Mouse (Mus musculus) heart, adult 9 months (tissue): Measurements from ENCODE around the gene Ank.
A peak's percentile ranks its signal among the peaks of the same experiment; 100 is the strongest.

ENCODE experiments used
- DNase-seq, 2 experiments: peaks; one replicate each; pipeline ENCODE4 v3.0.0; 2022; ENCODE audit warnings: low spot score in 2 of 2

Ank gene

DNA sequence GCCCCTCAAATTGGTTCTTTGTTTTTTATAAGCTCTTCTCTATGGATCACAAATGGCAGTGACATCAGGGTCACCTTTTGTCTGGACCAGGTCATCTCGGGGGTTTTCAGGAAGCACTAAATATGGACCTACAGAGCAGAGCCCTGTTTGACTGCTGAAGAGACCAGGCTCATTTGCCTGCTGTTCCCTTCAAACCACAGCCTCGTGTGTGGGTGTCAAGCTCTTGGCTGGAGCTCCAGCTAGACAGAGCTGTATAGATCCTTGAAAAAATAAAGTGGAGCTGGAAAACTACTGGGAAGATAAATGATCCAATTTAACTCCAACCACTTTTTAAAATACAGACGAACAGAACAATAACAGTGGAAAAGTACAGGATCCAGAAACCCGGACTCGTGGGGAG is 70.3 kb downstream of the Ank start:
- DNase-seq = no peak

DNA sequence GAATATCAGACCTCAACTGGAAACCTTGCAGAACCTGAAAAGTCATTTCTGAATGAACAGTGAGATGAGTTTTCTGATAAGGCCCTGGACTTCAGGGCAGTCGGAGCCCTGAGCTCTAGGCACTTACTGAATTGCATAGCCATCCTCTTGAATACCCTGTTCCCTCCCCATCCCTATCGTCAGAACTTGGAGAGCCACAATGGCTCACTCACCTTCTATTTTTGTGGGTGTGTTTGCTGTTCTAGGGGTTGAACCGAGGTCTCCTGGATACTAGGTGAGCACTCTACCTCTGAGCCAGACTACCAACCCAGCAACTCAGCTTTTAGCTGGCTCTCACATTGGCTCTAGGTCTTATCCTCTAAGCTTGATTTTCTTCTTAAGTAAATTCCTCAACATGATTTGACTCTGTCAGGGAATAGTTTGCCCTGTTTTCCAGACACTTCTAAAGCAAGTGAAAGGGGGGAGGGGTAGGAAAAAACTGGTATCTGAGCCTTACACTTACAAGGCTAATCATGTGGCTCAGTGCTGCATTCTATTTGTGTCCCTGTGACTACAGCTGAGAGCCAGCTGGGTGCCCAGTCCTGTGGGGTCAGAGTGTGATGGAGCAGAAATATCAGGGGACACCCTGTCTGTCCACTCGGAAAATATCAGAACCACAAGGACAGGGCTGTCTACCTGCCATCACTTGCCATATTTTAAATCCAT is 71.2 kb downstream of the Ank start:
- DNase-seq = peak; percentile 70 to 78

DNA sequence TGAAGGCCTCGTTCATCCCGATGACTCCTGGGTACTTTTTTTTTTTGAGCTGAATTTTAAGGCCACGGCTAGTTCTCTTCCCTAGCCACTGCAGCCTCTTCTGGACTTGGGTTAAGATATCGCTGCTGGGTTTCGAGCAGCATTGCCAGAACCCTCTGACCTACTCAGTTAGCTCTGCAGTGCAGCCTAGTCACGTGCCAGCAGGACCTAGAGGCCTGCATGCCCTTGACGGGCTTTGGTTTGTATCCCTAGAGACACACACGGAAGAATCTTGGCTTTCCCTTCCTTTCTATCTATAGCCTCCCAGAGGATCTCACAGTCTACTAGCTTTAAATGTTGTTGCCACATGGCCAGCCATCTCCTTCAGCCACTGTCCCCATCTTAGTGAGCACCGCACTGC is 73.3 kb downstream of the Ank start:
- peak; percentile 81 for DNase-seq

DNA sequence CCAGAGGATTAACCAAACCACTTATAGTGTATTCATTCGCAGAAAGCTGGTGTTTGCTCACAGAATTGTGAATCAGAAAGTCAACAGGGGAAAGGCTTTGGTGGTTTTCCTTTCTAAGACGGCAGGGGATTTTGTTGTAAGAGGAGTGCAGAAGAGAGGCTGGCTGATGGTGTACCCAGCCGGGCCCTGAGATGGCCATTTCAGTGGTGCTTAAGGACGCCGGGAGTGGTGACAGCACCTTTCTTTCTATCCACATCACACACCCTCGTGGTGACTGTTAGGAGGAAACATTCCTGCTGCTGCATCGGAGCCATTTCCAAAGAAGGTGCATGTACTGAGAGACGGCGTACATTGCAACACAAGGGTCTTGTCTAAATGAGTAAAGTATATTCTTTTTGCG is 78.7 kb downstream of the Ank start:
- DNase-seq = no peak

DNA sequence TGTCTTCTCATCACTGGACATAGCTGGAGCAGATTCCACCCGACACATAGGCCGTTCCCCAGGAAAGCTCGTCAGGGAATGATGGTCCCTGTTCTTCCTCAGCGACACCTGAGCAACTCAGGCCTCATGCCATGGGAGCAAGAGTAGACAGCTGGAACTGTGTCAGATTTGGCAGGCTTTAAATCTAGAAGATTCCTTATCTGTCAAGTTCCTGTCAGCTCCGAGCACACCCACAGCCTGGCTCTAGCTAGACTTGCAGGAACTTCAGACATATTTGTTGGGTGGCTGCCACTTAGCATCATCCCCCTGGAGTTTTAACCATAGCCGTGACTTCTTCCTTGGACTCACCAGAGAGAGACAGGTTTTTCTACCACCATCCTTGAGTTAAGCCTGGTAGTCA is 81.6 kb downstream of the Ank start:
- peak in 1 of 2 experiments; percentile 39 for DNase-seq

DNA sequence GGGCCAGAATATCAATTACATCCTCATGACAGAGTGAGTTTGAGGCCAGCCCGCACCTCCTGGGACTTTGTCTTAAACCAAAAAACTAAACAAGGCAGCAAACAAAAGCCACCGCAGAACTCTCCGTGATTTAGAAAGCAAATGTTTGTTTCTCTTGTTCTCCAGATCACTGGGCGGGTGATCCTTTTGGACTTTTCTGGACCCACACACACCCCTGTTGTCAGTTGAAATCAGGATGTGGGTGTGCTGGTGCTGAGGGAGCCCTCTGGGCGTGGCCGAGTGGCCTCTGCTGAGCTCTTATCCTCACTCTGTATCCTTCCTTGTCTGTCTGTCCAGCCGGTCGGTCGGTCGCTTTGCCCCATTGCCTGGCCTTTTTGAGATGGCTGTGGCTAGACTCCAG is 82.6 kb downstream of the Ank start:
- DNase-seq = no peak

DNA sequence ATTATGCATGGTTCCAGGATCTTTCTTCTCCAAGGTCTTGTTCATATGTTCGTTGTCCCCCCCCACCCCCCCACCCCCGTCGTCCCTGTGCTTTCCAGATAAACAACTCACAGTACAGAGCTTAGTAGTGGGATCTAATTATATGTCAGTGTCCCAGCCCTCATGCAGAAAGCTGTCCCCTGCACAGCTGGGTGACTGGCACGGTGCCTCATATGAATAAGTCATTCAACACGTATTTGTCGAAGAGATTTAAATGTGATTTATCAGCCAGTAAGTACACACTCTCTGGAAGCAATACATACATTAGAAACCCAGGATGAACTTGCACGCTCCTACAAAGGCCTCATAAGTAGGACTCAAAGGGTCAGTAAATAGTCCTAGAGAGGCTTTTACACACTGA is 83.4 kb downstream of the Ank start:
- DNase-seq = no peak

DNA sequence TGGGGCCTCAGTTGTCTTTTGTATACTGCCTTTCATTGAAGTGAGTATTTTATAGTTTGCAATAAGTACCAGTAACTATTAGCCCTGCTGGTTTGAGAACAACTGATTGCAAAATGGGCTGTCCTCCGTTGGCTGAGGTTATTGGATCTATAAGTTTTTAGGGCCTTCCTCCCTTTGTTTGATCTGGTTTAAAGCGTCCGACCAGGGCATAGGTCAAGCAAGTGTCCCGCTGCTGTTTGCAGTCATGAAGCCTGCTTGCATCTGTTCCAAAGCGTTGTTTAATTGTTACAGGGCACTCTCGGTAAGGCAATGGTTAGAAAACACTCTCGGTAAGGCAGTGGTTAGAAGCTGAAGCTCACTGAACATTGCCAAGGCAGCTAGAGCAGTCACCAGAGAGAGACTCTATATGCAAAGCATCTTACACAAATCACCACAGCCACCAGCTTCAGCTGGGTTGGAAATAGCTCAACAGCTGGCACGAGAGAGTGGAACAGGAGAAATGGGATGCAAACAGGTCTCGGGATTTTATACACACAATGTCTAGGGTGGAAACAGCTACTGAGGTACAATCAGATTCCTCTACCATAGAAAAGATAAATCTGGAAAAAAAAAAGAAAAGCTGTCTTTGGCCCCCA is 84.0 kb downstream of the Ank start:
- DNase-seq = no peak

DNA sequence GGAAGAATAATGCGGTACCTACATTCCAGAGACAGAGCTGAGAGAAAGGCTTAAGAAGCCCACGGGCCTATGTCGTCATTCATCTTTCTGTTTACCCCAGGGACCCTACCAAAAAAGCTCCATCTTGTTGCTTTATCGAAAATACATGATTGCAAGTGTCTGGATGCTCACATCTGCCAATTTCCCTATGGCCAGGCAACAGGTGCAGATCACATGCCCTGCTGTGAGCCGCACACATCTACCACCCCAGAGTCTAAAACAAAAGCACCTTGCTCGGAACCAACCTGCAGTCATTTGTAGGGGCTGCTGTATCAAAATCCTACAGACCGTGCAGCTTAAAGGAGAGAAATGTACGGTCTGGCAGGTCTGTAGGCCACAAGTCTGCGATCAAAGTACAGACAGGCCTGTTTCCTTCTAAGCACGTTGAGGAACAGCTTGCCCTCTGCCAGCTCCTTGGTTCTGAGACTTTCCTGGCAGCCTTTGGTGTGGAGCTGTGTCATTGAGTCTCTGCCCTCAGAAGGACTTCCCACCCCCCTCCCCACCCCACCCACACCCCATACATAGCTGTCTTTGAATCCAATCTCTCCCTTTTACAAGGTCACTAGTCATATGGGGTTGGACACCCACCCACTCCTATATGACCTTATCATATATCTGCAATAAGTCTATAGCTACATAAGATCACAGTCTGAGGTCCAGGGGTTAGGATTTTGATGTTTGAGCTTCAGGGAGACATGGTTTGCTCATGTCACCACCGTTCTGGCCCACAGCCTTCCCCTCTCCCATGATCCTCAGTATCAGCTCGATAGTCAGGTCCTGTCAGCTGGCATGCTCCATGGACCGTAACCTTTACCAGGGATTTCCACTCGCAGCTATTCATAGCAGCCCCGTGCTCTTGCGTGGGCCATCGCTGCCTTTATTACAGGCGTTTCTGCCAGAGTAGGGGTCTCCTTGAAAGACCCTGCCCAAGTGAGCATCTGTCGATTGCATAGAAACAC is 84.9 kb downstream of the Ank start:
- DNase-seq = peak; percentile 42 to 59

DNA sequence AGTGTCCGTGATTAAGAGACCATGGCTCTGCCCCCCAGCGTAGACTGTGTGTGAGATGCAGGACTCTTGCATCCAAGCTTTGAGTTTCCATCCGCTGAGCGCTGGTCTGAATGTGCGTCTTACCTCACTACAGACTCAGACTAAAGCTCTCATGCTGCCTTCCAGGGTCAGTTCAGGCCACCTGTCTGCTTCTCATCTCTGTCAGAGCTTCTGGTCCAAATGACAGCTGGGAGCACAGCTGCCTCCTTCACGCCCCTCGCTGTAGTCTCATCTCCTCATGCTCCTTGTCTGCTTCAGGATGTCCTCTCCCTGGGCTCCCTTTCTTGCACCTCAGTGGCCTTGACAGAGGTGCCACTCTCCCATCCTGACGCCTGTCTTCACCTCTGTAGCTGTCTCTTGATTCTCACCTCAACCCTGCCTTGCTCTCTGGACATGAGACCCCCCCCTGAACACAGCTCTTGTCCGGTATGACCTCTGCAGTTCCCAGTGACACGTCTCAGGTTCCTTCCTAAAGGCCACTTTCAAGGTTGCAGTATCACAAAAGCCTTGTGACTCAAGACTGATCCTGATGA is 85.7 kb downstream of the Ank start:
- DNase-seq = peak in 1 of 2 experiments; percentile 42

DNA sequence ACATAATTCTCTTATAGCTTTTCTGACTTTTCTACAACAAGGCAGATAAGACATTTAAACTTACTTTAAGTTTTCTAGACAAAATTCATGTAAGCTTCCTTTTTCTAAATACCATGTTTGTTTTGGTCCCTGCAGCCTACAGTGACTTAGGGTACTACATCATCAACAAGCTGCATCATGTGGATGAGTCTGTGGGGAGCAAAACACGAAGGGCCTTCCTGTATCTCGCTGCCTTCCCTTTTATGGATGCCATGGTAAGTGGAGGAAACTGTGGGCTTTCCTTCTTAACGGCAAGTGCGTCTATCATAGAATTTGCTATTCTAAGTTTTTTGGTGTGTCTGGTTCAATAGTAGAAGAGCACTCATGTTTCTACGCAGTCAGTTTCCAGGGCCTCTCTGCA is 87.1 kb downstream of the Ank start:
- DNase-seq = no peak

DNA sequence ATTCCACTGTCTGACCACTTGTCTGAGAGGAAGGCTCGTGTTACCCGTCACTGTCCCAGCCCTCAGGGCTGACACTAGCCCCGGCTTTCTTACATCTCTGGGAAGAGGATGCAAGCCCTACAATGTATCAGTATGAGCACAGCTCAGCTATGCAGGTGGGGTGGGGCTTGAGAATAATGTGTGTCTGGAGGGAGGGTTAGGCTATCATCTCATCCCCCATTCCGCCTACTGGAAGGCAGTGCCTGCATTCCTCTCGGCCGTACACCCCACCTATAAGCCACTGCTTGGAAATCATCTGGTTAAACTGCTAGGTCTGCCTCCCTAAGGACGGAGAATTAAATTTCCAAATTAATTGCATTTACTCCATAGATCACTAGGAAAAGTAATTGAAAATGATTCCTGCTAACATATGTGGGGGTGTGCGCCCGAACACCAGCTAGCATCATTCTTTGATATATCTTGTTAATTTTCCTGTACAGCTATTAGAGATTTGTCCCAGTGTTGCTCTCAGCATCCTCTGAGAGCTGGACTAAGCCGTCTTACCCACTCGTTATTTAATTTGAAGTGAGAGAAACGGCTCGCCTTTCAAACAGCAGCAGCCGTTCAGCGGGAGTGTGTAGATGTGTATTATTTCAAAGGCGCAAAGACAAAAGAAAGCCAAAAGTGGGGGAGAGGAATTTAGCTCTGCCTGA is 92.1 kb downstream of the Ank start:
- no peak for DNase-seq

DNA sequence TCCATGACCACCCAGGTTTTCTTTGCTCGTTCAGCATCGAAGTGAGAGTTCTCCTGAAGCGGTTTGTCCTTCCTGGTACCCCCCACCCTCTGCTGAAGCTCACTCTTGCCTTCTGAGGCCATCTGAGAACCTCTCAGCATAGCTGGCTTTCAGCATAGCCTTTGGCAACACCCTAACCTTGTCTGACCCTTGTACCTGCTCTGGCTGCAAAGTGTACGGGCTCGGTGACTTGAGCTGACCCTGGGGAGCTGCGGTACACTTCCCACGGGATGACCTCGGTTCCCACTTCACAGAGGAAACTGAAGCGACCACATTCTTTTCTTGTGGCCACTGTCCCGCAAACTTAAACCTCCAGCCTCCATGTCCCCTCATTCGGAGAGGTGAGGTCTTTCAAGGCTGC is 93.8 kb downstream of the Ank start:
- DNase-seq = no peak

DNA sequence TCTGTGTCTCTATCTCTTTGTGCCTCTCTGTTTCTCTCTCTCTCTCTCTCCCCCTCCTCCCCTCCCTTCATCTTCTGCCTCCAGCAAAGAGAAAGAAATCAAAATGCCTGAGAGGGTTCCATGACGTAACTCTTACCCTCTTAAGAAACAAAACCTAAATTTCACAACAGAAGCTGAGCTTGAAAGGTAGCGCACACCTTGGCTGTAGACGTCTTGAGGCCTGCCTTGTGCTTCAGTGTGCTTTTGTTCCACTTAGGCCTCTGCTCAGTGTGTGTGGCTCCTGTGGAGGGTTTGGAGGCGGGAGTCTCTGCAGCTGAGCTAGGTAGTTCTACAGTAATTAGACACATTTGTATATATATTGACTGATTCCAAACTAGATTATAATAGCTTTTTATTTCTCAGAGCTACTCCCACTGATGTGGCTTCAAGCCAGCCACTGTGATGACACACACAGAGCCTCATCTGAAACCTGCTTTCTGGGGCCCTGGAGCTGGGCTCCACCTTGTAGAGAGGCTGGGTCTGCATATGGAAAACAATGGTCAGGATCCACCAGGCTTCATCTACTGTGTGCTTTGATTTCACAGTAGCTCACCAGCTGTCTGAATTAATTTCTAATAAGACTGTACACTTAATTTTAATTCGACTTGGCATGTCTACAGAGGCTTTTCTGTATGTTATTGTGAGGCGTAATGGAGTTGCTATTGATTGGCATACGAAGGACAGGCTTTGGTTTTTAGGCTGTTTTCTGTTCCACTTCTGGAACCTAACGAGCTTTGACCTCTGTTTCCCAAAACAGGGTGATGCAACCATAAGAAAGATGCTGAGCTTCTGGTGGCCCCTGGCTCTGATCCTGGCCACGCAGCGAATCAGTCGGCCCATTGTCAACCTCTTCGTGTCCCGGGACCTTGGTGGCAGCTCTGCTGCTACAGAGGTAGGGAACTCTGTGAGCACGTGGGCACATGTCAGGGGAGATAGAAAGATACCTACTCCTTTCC is 97.9 kb downstream of the Ank start:
- no peak for DNase-seq

DNA sequence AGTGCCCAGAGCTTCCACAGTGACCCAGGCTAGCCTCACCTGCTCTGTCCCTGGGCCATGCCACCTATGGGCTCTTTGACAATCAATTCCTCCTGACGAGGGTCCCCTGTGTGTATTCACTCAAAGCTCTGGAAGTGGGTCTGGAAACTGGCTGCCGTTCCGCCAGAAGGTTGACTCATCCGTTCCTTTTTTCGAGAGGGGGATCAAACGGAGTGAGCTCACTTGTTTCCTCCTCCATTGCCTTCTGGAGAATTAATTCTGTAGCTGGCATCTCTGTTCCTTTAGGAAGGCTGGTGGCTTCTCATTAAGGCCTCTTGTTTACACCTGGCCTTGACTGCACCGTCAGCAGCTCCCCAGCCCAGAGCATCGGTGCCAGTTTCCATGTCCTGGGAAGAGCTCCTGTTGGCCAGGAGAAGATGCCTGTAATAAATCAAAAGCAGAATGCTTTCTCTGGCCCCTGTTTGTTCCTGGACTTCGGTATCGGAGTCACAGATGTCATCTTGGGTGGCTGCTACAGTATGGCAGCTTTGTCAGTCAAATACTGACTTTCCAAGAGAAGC is 99.2 kb downstream of the Ank start:
- DNase-seq = no peak

DNA sequence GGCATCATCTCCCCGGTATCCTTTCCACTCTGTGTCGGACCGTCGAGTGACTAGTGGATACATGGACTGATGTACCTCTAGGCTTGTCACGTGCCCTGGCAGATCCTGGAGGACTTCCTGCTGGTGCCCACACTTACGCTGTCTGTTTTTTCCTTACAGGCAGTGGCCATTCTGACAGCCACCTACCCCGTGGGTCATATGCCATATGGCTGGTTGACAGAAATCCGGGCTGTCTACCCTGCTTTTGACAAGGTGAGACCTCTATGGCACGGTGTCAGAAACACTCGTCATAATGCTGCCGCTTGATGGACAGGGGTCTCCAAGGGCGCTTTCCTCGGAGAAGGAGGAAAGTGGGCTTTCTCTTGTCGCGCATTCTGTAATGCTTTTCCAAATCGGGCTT is 100.9 kb downstream of the Ank start:
- DNase-seq = no peak

DNA sequence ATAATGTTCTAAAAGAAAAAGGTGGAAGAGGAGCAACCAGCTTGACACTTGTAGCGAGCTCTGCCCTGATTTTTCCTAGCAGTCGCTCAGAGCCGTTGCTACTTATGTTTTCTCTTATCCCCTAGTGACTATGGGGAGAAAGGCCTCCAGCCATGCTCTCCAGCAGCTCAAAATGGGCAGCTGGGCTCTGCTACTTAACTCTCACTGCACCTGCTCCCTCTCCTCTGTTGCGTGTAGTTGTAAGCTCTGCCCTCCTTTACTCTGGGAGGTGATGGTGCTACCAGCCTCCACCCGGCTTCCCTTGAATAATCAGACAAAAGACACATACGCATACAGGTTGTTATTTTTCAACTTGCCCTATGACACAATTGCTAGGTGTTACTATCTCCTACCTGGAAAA is 101.9 kb downstream of the Ank start:
- DNase-seq = no peak

DNA sequence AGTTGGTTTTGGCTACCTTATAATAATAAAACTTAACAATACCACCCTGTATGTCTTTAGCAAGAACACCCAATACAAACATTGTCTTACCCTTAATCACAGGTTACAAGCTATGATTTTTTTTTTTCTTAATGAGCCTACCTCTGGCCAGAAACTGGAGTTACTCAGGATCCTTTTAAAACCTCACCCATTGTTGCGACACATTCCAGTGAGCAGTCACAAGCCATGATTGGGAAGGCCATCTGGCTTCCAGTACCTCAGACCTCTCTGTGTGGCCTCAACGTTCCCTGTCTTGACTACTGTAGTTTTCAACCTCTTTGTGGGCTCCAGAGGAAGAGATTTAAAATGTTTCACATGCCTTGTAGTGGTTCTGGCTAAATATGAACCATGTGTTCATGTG is 103.4 kb downstream of the Ank start:
- DNase-seq = no peak

DNA sequence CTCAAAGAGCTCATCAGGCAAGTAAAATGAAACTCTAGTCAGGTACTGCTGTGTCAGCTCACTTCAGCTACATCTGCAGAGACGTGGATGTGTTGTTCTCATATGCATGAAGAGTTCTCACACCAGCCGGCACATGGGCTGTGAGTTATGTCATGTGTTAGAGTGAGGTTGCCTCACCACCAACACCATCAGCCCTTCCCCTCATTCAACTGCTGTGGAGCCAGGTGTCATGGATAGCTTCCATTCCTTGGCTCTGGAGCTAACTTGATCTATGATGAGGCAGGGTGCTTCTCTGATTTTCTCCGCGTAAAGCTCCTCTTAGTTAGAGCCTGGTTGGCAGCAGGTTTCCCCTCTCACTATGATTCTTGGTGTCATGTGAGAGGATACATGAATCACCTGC is 103.9 kb downstream of the Ank start:
- DNase-seq = no peak

DNA sequence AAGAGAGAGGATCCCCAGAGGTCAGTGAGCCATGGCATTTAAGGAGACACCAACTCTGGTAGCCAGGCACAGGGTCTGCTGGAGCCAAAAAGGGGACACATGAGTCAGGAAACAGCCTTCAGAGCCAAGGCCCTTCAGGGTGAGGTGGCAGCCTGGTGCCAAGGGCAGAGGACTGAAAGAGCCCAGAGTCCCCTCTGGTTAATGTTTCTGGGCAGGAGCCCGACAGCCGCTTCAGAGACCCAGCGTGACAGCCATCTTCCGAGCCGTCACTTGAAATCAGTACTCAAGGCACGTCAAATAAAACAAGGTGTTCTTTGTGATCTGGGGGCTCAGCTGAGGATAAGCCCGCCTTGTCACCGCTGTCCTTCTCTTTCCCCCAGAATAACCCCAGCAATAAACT is 104.7 kb downstream of the Ank start:
- peak; percentile 75 to 79 for DNase-seq
